Mouse (Mus musculus) cerebellum, adult 2 months (tissue): ENCODE measurements around the gene Rnf207.

ENCODE experiments used
- CTCF ChIP-seq: fragments of 200-500 bp; IDR thresholded peaks from 2 replicates; pipeline ENCODE4 v1.5.1; 2011; ENCODE audit warnings: low read depth, mild to moderate bottlenecking, control low read depth, low read length, moderate library complexity, borderline replicate concordance; ENCODE audit not compliant: insufficient read depth
- POLR2A ChIP-seq: fragments of 200-500 bp; IDR thresholded peaks from 2 replicates; pipeline ENCODE4 v1.6.1; 2011; ENCODE audit warnings: low read length, control low read depth, borderline replicate concordance; ENCODE audit not compliant: insufficient read depth

DNA sequence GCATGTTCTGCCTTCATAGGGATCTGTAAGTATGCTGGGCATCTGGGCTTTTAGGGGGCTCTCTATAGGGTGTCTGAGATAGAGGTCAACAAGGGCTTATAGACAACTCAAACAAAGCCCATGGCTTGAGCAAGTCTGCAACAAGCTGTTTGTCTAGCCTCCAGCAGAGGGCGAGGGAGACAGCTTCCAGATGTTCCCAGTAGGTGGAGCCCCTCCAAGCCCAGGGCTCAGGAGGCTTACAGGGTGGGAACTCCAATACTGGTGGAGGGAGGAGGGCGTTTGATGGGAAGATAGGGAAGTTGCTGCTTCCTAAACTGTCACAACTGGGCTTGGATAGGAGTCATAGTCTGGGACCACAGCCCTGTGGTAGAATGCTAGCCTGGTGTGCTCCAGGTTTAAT is 14.2 kb upstream of the Rnf207 start:
- TF ChIP-seq CTCF (peak; percentile 66), POLR2A (no peak)
